Mouse (Mus musculus) midbrain, embryonic 11.5 days (tissue): ENCODE measurements around the gene Slc18a2. TPM values are rescaled to one million over a fixed set of nuclear protein-coding genes. Genes with fewer than 3 reads are reported as not detected.

ENCODE experiments used
- ATAC-seq: fragments of 200-750 bp; cut with Nextera tagmentation; 2 replicates; pipeline ENCODE4 v1.8.0; 2017; ENCODE audit warnings: moderate TSS enrichment, moderate library complexity; ENCODE audit not compliant: low FRiP score
- DNase-seq: peaks from one replicate; pipeline ENCODE4 v3.0.0; 2015; ENCODE audit warnings: low spot score; ENCODE audit errors: missing footprints
- H3K27ac ChIP-seq: fragments of 300-500 bp; sonication (generic); 2 replicates; pipeline ENCODE4 v1.5.1; 2014; ENCODE audit warnings: low read depth, low read length
- H3K27me3 ChIP-seq: fragments of 300-500 bp; sonication (generic); 2 replicates; pipeline ENCODE4 v1.6.1; 2014; ENCODE audit warnings: mild to moderate bottlenecking, low read length, moderate library complexity, mixed read lengths; ENCODE audit not compliant: control insufficient read depth, insufficient read depth
- H3K36me3 ChIP-seq: fragments of 300-500 bp; sonication (generic); 2 replicates; pipeline ENCODE4 v1.6.1; 2014; ENCODE audit warnings: mild to moderate bottlenecking, low read length, moderate library complexity, mixed read lengths; ENCODE audit not compliant: control insufficient read depth, insufficient read depth
- H3K4me1 ChIP-seq: fragments of 300-500 bp; sonication (generic); 2 replicates; pipeline ENCODE4 v1.6.1; 2014; ENCODE audit warnings: low read length; ENCODE audit not compliant: control insufficient read depth, insufficient read depth
- H3K4me2 ChIP-seq: fragments of 300-500 bp; sonication (generic); 2 replicates; pipeline ENCODE4 v1.6.1; 2014; ENCODE audit warnings: mild to moderate bottlenecking, moderate library complexity
- H3K4me3 ChIP-seq: fragments of 300-500 bp; sonication (generic); 2 replicates; pipeline ENCODE4 v1.5.1; 2014; ENCODE audit warnings: low read depth, low read length
- H3K9ac ChIP-seq: fragments of 300-500 bp; sonication (generic); 2 replicates; pipeline ENCODE4 v1.6.1; 2014; ENCODE audit warnings: low read length
- H3K9me3 ChIP-seq: fragments of 300-500 bp; sonication (generic); 2 replicates; pipeline ENCODE4 v1.6.1; 2016; ENCODE audit warnings: low read length; ENCODE audit not compliant: control insufficient read depth
- WGBS: fragments of 180-500 bp; shearing (Covaris S2); extraction: QIAGEN DNeasy Blood & Tissue Kit; methylation state at CpG from one replicate; pipeline ENCODE4 v1.1.7; 2014; 5-methylcytosine and 5-hydroxymethylcytosine counted together
- polyA plus RNA-seq: library from polyadenylated mRNA; unstranded; fragments of >200 nt; fragmentation: Nextera tagmentation; extraction: Ambion mirVana; gene quantifications from 2 replicates; pipeline ENCODE4 v1.2.1, GENCODE M21; 2014

Slc18a2 gene
- polyA plus RNA-seq, 1 experiment from 2014 or later = 16.0 TPM

DNA sequence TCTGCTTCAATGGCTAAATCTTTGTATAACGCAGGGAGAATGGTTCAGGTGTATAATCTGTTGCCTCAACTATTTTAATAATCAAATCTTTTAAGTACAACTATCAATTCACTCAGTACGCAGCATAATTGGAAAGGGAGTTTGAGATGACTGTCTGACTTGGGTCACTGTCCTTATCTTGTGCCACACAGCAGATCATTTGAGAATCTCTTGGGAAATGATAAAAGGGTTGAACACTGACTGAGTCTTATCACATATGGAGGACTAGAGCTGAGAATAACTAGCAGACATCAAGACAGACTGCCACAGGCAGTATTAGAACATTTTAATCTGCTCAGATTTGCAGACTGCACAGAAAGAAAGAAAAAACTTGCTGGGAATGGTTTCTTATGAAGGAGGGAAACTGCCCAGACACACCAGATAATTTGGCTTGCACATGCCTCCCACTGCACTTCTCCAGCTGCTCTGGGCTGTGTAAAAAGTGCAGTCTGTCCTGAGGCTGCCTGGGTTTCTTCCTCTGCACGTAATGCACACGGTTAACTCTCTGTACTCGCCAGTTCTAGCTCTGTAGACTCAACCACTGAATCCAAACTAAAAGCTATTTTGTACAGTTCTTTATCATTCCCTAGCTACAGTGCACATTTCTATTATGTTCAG lies 31.6 kb downstream of the Slc18a2 start:
- no peak overlapping the region for H3K4me3 ChIP-seq
- WGBS = 88% methylated on average over 5 of the region's 5 CpGs
- no peaks in the 10 kb centered on the region for H3K27me3 ChIP-seq
- H3K4me2 ChIP-seq = no peak overlapping the region
- no peaks in the 10 kb centered on the region for H3K4me1 ChIP-seq
- ATAC-seq (no peak), DNase-seq (no peak)
- H3K9me3 ChIP-seq = no peaks in the 10 kb centered on the region
- H3K36me3 ChIP-seq = no peaks in the 10 kb centered on the region
- no peak overlapping the region for H3K27ac ChIP-seq
- no peak overlapping the region for H3K9ac ChIP-seq

DNA sequence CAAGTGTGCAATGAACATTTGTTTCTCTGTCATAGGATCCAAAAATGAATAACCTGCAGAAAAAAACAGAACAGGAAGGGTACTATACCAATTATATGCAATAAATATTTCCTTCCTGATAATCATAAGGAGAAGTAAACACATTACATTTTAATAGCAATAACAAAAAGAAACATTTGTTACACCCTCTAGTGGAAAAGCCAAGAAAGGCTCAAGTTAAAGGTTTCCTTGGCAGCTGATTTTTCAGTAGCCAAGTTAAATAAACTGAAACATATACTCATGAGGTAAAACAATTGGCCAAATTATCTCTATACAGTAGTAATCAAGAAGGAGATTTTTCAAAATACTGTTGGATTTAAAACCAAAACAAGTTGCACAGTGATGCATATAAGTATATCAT lies 54.6 kb downstream of the Slc18a2 start:
- no peak overlapping the region for H3K9ac ChIP-seq
- H3K9me3 ChIP-seq = no peaks in the 10 kb centered on the region
- no peaks in the 10 kb centered on the region for H3K27me3 ChIP-seq
- ATAC-seq (no peak), DNase-seq (no peak)
- H3K4me3 ChIP-seq = no peak overlapping the region
- H3K27ac ChIP-seq = no peak overlapping the region
- H3K36me3 ChIP-seq = no peaks in the 10 kb centered on the region
- H3K4me1 ChIP-seq = no peaks in the 10 kb centered on the region
- H3K4me2 ChIP-seq = no peak overlapping the region

DNA sequence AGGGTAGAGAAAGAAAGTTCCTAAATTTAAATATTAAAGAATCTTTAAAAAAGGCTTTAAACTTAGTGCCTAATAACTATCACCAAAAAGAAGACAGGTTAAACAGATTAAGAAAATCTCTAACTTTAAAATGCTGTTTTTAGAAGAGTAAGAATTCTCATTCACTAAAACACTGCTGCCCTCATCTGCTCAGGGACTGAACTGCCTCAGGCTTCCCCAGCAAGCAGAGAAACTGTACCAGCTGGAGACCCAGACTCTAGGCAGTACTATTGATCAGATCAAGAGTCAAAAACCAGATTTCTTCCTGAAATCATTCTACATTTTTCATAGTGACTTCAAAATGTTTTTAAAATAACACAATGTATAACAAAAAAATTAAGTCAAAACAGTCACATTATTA lies 55.9 kb downstream of the Slc18a2 start:
- Histone ChIP-seq H3K4me2 (no peak overlapping the region), H3K9me3 (no peaks in the 10 kb centered on the region), H3K36me3 (no peaks in the 10 kb centered on the region), H3K9ac (no peak overlapping the region), H3K4me1 (no peaks in the 10 kb centered on the region), H3K27ac (no peak overlapping the region), H3K4me3 (no peak overlapping the region), H3K27me3 (no peaks in the 10 kb centered on the region)
- no peak for DNase-seq
- ATAC-seq = no peak

DNA sequence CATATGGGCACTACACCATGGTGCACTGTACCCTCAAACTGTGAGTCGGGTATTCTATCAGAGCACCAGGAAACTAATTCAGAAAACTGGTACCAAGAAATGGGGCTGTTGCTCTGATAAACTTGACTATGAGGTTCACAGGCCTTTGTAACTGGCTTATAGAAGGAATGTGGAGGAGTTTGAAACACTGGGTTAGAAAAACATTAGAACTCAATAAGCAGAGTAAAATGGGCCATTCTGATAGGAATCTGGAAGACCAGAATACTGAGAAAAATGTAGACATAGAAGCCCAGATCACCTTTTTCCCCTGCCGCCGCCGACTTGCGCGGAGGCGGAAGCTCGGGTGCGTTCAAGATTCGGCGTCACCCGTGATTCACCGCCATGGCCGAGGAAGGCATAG lies 61.3 kb downstream of the Slc18a2 start, which contains the start of gene Rps12-ps3:
TSS of gene Rps12-ps3 (plus strand) at position 301 of the 400 bp plus-strand sequence.
- H3K27ac ChIP-seq = no peak within 1 kb of the TSS
- ATAC-seq (no peak), DNase-seq (no peak)
- no peaks in the 10 kb centered on the region for H3K27me3 ChIP-seq
- H3K9ac ChIP-seq = no peak within 1 kb of the TSS
- H3K4me1 ChIP-seq = no peaks in the 10 kb centered on the region
- H3K9me3 ChIP-seq = no peaks in the 10 kb centered on the region
- H3K4me2 ChIP-seq = no peak within 1 kb of the TSS
- no peak within 1 kb of the TSS for H3K4me3 ChIP-seq
- 98% methylated on average over 9 of the region's 14 CpGs for WGBS
- no peaks in the 10 kb centered on the region for H3K36me3 ChIP-seq

DNA sequence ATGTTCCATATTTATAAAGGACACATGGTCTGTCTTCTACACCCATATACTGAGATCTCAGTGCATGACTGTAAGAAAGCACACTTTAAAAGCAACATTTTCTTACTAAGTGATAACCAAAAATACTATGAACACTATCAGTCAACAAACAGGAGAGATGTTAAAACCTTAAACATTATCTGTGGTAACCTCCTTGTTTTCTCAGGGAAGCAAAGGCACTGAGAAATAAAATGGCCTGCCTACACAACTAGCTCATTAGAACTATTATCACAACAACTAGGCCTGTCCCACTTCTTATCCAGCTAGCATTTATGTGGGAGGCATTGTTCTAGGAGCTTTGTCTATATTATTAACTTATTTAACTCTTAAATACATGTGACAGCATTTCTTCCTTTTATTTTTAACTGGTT lies 70.1 kb downstream of the Slc18a2 start:
- DNase-seq = no peak
- H3K36me3 ChIP-seq = no peaks in the 10 kb centered on the region
- H3K4me3 ChIP-seq = no peak overlapping the region
- H3K27ac ChIP-seq = no peak overlapping the region
- no peak for ATAC-seq
- no peak overlapping the region for H3K9ac ChIP-seq
- H3K9me3 ChIP-seq = no peaks in the 10 kb centered on the region
- no peaks in the 10 kb centered on the region for H3K4me1 ChIP-seq
- no peaks in the 10 kb centered on the region for H3K27me3 ChIP-seq
- H3K4me2 ChIP-seq = no peak overlapping the region

DNA sequence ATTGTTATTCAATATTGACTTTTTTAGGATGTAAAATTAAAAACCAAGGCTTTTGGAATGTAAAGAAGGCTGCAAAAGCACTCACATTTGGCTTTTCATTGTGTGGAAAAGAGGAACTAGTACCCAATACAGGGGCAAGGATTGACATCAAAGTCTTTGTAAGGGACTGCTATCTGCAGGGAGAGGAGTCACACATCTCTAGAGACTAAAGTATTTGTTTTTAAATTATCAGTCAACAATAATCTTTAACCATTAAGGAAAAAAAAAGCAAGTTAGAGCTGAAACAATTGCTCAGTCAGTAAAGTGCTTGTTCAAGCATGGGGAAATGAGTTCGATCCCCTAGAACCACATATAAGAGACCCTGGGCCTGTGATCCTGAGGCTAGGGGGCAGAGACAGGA lies 76.0 kb downstream of the Slc18a2 start:
- no peaks in the 10 kb centered on the region for H3K36me3 ChIP-seq
- DNase-seq = no peak
- no peak for ATAC-seq
- no peak overlapping the region for H3K4me2 ChIP-seq
- 96% methylated on average over 1 of the region's 1 CpGs for WGBS
- H3K27me3 ChIP-seq = no peaks in the 10 kb centered on the region
- no peak overlapping the region for H3K9ac ChIP-seq
- no peaks in the 10 kb centered on the region for H3K9me3 ChIP-seq
- H3K27ac ChIP-seq = no peak overlapping the region
- no peaks in the 10 kb centered on the region for H3K4me1 ChIP-seq
- no peak overlapping the region for H3K4me3 ChIP-seq

DNA sequence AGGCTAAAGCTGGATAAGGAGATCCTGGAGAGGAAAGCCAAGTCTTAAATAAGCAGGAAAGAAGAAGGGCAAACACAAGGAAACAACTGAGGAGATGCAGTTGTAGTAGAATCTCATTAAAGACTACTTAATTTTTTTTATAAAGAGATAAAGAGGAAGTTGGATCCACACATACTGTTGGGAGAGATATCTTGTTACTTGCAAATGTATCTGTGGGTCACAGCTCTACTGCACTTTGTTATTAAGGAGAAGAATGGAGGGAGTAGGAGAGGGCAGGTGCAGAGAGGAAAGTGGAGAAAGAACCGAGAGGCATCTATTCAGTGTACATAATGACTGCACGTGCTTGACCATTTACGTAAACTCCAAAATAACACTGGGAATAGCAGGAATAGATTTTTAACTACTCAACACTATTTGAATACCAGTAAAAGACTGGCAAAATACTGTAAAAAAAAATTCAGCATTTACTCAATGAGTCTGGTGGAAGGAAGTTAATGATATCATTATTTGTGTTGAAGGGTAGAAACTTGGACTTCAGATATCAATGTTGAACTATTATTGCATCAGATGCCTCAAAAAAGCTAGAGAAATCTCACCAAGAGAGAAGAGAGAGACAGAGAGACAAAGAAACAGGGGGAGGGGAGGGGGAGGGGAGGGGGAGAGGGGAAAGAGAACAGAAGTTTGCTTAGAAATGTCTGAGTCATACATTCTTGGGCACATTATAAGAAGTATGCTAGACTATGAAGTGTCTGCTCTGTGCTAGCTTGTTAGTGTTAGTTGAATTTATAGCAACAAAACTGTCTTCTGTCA lies 77.4 kb downstream of the Slc18a2 start:
- no peak overlapping the region for H3K27ac ChIP-seq
- H3K9me3 ChIP-seq = no peaks in the 10 kb centered on the region
- 93% methylated on average over 3 of the region's 3 CpGs for WGBS
- H3K9ac ChIP-seq = no peak overlapping the region
- no peaks in the 10 kb centered on the region for H3K36me3 ChIP-seq
- no peak for ATAC-seq
- H3K4me2 ChIP-seq = no peak overlapping the region
- peaks cover 6% of the 10 kb centered on the region for H3K4me1 ChIP-seq
- no peak for DNase-seq
- no peaks in the 10 kb centered on the region for H3K27me3 ChIP-seq
- no peak overlapping the region for H3K4me3 ChIP-seq

DNA sequence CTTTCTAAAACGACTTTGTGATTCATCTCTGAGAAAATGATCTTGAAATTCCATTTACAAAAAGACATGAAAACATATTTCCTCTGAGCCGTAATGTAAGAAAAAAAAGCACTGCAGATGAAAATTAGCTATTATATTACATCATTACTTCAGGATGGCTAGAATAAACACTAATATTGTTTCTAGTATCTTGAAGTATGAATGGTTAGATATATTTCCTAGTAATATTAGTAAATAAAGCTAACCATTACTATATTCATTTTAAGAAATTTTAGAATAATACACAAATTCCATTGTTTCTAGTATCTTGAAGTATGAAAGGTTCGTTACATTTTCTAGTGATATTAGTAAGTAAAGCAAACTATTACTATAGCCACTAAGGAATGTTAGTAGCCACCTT lies 79.2 kb downstream of the Slc18a2 start:
- no peak overlapping the region for H3K4me2 ChIP-seq
- no peaks in the 10 kb centered on the region for H3K36me3 ChIP-seq
- no peak overlapping the region for H3K9ac ChIP-seq
- no peaks in the 10 kb centered on the region for H3K27me3 ChIP-seq
- no peak overlapping the region for H3K4me3 ChIP-seq
- peaks cover 22% of the 10 kb centered on the region for H3K4me1 ChIP-seq
- 89% methylated on average over 3 of the region's 3 CpGs for WGBS
- H3K9me3 ChIP-seq = no peaks in the 10 kb centered on the region
- DNase-seq (no peak), ATAC-seq (no peak)
- H3K27ac ChIP-seq = no peak overlapping the region

DNA sequence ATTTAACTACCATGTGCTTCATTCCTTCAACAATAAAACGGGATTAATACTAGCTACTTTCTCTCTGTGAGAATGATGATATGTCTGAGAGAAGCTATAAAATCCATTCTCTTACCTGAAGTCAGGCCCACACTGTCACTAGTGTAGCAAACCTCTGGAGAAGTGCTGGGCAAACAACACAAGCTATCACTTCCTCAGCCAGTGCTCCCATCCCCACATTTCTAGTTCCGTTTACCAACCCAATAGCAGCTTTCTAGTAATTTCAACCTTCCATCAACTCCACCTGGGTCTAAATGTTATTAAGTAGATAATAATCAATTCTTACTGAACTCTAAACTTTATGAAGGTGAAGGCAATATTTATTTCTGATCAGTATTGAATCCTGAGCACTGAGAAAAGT lies 82.3 kb downstream of the Slc18a2 start:
- Histone ChIP-seq H3K27me3 (no peaks in the 10 kb centered on the region), H3K27ac (no peak overlapping the region), H3K9ac (no peak overlapping the region), H3K4me1 (peaks cover 24% of the 10 kb centered on the region), H3K4me3 (peak overlapping the region; percentile 88), H3K9me3 (no peaks in the 10 kb centered on the region), H3K4me2 (peak overlapping the region; percentile 76), H3K36me3 (no peaks in the 10 kb centered on the region)
- ATAC-seq (no peak), DNase-seq (no peak)
- 28% methylated on average over 2 of the region's 2 CpGs for WGBS
